Mouse (Mus musculus) right cerebral cortex, postnatal 14 days (tissue): Measurements from ENCODE around the gene Eng.

Experiments used
- DNase-seq: peaks from one replicate; pipeline ENCODE4 v3.0.0; 2022

The Eng gene

DNA sequence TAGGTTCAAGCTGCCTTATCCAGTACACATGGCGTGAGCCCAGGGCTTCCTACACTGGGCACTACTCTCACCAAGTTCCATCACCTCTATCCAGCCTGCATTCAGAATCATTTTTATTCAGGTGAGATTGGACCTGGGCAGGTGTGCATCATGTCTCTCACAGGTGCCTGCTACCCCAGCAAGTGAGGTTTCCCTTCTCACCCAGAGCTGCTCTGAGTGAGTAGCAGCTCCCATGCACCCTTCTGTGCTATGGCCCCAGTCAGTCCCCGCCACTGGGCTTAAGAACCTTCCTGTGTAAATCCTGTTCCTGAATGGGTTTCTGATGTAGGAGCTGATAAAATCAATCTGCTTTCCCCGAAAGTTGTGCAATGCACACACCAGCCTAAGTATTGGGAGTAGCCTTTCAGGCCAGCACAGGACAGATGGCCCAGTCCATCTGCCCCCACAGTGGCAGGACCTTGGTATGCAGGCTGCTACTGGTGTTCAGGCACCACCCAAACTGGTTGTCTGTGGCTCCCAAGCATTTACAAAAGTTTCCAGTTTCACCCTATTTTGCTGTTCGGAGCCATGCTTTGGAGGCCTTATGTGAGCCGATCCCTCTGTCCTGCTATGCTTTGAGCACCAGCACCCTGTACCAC lies 22.2 kb upstream of the Eng start:
- no peak for DNase-seq

DNA sequence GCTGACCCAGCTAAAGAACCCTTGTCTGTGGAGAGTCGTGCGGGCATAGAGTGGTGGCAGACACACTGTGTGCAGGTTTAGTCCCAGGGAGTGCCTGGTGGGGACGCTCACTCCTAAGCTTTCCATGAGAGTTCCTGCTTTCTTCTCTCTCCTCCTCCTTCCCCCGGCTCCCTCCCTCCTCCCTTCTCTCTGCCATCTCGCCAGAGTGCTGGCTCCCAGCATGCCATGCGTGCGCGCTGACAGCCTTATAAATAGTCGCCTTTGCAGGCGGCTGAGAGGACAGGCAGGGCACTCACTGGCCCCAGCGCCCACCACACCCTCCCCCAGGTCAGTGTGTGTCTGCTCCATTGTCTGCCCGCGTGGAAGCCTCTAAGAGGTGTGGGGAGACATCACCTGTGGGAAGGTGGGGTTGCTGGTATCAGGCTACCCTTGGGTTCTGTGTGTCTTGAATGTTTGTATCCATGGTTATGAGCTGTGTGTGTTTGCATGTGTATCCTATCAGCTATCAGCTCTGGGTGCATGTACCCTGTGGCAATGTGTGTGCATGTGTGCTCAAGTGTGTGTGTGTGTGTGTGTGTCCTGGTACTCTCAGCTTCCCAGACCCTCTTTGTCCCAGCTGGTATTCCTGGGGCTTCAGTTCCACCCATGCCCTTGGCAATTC lies 21.1 kb upstream of the Eng start:
- DNase-seq: peak; percentile 82

DNA sequence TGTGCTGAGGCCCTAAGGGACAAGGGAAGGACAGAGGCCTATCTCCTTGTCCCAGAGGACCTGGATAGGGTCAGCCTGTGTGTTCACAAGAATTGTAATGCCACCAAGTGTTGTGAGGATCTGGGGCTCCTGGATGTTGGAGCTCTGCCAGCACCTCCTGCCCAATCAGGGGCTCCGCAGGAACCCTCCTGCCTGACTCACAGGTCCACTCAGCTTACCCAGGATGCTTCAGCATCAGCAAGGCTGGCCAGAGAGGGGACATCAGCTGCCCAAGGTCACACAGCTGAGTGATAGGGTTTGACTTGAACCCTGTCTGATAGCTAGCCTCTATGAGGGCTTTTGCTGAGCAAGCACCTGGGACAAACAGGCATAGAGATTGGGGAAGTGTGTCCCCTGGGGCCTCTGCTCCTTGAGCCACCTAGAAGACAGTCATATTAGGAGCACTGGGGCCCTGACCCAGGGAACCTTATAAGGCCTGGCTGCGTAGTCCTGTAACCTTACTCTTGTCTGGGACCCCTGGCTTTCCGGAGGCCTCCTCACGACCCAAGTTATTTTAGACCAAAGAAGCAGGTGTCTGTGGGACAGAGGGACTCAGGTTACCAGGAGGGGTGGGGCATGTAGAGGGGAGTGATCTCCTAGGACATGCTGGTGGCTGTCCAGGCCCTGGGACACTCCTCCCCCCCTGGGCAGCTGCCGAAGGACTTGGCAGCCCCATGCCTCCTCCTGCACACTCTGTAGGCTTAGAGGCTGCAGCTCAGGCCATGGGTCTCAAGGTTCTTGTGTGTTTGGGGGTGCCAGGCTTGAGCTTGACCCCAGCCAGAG lies 20.3 kb upstream of the Eng start:
- peak; percentile 79 for DNase-seq

DNA sequence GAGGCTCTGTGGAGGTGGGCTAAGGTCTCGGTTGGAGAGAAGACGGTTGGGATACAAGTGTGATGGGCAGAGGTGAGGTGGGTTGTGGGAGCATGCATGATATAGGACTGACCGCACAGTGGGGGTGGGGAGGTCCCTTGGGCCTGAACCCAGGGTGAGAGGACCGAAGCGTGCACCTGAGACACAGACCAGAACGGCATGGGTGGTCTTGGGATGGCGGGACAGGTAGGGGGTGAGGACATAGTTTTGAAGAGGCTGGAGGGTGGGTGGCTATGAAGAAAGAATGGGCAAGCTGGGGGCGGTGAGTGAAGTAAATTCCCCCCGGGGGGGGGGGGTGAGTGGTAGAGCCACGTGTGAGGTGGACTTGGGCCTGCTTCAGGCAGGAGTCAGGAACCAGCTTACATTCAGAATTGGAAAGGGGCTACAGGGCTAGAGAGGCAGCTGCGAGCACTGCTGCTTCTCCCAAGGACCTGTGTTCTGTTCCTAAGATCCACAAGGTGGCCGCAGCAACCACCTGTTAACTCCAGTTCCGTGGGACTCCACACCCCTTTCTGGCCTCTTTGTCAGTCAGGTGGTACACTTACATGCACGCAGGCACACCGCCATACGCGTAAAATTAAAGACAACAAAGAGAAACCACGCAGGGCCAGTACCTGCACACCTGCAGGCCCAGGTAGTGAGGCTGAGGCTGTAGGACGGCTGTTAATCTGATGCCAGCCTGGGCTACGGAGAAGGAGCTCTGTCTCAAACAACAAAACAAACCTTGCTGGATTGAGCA lies 18.9 kb upstream of the Eng start:
- no peak for DNase-seq

DNA sequence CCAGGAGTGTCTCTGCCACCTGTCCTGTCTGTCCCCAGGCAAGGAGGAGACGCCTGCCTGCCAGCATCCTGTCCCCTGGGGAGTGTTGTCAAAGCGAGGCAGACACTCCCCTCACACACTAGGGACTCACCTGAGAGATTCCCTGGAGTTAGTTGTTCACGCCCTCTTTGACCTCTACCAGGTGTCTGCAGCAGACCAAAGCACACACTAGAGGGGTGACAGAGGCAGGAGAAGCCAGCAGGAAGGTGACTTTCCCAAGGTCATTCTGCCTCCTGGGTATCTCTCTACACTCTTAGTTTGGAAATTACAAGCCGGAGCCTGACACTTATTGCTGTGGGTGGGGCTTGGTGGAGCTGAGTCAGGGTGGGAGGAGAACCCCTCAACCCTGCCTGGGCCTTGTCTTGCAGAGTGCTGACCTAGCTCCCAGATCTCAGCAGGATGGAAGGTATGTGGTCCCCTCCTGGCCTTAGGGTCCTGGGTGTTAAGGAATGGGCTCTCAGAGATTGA lies 18.3 kb upstream of the Eng start:
- DNase-seq: no peak

DNA sequence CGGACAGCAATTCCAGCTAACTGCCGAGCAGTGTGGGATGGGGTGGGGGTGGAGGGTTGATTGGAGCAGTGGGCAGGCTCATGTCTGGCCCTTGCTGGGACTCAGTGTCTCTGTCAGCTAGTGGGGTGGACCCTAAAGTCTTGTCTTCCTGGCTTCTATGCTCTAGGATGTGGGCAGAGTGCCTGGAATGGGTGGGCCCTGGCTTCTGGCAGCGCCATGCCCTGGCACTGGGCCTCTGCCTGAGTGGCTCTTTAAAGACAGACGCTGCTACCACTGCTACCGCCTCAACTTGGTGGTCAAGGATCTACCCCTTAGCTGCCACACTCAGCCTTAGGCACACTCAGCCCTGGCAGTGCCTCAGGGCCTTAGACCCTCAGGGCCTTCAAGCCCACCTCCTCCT lies 17.7 kb upstream of the Eng start:
- DNase-seq: peak; percentile 67

DNA sequence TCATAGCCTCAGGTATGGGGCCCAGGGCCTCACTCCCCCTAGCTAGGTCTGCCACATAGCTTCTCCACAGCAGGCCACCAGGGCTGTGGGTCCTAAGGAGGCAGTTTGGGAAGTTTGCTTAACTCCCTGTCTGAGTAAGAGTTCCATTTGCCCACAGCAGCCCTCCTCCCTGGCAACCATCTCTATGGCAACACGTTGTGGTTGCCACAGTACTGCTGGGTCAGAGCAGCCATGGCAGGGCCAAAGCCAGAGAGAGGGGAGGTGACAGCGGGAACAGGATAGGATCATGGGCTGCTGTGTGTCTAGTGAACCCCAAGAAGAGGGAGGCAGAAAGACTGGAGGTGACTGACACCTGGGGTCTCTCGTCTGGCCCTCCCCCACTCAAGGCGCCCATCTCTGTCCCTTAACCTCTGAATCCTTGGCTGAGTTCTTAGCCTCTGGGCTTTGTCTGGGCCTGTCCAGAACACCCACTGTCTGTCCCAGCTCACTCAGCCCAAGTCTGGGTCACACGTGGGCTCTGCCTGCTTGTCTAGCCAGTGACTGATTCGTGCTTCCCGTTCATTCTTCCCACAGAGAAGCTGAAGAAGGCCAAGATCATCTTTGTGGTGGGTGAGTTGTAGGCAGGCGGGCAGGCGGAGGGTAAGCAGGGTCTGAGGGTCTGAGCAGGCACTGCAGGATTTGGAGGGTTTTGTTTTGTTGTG lies 17.0 kb upstream of the Eng start:
- peak; percentile 56 for DNase-seq

DNA sequence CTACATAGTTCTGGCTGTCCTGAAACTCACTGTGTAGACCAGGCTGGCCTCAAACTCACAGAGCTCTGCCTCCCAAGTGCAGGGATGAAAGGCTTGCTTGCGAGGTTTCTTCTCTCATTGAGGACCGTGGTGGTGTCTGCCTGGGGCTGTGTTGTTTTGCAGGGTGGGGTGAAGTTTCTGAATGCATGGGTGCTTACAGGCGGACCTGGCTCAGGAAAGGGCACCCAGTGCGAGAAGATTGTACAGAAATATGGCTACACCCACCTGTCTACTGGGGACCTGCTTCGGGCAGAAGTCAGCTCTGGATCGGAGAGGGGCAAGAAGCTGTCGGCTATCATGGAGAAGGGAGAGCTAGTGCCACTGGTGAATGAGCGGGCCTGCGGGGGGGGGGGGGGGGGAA lies 16.4 kb upstream of the Eng start:
- DNase-seq: no peak

DNA sequence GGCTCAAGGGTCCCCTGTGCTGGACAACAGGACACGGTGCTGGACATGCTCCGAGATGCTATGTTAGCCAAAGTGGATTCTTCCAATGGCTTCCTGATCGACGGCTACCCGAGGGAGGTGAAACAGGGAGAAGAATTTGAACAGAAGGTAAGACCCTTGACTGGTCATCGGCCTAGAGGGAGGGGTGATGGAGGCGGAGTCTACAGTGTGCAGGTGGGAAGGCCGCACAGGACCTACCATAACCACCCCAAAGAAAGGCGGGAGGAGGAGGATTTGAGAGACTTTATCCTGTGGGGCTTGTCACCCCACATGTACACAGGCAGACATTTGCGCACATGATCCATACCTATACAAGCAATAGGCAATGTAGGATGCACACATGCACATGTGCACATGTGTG lies 15.3 kb upstream of the Eng start:
- DNase-seq: no peak

DNA sequence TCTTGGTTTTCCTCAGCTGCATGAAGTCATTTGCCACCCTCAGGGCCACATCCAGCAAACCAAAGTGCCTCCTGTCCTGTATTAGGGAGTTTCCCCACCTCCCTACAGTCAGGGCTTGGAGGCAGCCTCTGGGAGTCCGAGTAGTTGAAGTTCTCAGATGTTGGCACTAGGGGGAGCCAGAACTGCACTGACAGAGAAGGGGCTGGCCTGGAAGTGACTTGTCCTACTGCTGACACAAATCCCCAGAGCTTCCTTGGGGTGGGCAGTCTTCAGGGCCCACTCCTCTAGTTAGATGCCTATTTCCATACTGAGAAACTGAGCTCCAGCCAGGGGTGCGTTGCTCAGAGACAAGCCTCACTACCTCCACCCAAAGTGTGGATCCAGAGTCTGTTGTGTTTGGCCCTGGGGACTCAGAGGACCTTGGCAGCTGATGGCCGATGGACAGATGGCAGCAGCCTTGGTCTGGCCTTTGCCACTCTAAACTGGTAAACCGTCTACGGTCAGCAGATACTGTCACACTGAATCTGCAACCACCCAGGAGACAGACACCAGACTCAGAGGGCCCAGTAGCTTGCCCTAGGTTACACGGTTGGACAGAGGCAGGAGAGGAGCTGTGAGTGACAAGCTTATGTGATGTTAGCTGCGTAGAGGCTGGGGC lies 14.5 kb upstream of the Eng start:
- peak; percentile 70 for DNase-seq

DNA sequence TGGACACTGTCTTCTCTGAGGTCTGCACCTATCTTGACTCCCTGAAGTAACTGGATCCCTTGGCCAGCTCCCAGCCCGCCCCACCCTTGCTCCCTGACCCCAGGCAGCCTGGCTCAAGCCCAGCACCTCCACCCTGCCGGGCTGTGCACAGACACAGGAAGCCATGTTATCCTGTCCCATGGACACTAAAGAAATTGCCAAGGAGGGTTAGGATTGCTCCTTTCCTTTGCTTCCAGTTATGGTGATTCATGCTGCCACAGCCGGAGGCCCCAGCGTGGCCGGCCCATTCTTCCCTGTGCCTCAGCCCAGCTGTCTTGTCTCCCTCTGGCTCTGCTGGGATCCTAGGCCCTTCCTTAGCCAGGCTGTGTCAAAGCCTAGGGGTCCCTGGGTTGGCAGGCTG lies 12.7 kb upstream of the Eng start:
- no peak for DNase-seq

DNA sequence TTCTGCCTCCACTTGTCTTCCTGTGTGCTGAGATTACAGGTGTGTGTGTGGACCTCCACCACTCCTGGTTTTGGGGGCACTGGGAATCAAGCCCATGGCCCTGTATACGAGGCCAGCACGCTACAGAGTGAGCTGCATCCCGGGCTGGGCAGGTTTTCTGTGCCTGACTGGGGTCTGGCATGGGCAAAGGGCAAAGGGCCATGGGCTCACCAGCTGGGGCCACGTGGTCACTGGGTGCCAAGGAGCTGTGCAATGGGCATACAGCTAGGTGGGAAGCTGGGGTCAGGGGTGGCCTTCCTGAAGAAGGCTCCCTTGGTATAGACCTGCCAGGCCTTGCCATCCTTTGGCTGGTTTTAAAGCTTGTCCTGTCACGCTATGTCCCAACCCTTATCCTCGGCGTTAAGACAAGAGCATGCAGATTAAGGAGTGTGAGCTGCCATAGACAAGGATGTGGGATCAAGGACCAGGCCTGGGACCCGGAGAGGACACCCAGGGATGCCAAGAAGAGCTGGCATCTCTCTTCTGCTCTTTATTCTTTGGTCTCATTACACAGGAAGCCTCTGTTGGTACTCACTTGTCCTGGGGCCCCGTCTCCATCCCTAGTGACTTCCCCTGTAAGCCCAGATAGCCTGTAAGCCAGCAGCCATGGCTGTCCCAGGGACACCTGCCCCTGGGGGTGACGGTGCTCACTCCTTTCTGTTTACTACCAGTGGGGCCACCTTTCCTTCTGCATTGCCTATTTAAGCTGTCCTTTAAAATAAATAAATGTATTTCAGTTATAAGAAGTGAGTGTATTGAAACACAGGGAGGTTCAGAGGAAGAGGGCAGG lies 11.9 kb upstream of the Eng start:
- no peak for DNase-seq

DNA sequence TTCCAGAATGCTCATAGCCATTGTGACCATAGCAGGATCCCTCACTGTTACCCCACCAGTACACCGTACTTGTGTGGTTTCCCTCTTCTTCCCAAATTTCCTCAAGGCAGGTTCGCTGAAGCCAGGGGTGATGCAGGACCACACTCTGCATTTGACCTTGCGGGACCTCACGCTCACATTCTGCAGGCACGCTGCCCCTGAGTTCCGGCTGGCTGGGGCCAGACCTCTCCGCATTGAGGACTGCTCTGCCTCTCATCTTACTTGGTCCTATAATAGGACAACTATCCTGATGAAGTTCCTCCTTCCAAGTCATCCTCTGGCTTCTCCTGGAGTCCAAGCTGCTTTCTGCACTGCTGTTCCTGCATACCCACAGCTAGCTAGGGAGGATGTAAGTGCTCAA lies 9.8 kb upstream of the Eng start:
- no peak for DNase-seq

DNA sequence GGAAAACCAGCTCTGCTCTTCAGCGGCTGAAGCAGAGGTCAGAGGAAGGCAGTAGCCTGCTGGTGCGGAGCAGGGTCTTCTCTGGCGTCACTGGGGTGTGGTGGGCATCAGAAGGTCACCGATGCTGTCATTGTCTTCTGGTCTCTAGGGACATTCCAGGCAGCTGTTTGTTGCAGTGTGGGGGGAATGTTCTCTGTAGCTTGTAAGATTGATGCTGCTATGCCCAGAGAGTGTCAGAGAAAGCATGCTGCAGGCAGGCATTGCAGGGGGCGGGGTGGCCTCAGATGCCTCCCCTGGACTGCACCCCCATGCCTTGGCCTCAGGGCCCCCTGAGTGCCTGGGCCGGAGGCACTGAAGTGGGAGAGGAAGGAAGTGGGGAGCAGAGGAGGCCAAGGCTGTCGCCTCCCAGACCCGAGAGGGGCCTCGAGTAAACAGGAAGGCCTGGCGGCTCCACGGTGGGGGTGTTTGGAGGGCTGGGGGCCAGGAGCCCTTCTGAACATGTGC lies 8.6 kb upstream of the Eng start:
- no peak for DNase-seq

DNA sequence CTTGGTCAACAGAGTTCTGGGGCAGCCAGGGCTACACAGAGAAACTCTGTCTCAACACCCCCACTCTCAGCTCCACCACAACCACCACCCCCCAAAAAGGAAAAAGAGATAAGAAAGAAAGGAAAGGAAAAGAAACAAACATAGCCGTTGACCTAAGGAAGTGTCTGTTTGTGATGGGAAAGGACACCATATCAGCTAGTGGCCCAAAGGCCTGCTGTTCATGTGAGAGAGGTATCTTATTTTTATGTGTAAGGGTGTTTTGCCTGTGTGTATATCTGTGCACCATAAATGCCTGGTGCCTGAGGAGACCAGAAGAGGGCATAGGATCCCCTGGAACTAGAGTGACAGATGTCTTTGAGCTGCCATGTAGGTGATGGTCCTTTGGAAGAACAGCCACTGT lies 6.8 kb upstream of the Eng start:
- DNase-seq: no peak

DNA sequence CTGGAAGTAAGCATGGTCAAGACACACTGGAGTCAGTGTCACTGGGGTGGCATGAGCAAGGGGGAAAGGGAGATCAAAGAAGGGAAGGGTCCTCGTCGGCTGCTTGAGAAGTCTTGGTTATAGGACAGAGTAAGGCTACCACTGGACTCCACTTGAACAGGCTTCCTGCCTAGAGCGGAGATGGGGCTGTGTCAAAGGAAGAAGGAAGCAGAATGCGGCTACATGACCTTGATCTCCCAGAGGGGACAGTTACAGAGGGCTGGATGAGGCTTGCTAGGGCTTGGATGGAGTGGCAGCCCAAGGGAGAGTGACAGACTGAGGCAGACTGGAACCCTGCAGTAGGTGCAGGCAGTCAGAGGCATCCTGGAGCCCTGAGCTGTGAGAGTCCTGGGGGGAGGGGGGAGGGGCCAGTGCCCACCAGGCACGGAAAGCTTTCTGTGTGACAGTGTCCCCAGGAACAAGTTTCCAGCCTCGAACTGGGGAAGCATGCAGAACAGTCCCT lies 5.8 kb upstream of the Eng start:
- no peak for DNase-seq

DNA sequence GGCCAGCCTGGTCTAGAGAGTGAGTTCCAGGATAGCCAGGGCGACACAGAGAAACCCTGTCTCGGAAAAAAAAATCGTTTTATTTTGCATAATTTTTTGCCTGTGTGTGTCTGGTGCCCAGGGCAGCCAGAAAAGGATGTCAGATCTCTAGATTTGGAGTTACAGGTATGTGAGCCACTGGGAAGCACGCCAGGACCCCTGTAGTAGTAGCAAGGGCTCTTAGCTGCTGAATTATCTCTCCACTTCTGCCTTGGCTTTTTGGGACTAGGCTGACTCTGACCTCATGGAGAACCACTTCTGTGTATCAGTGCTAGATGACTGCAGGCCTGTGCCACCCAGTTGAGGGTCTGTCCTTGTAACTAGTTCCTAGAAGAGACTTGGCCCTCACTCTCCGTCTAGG lies 4.6 kb upstream of the Eng start:
- no peak for DNase-seq

DNA sequence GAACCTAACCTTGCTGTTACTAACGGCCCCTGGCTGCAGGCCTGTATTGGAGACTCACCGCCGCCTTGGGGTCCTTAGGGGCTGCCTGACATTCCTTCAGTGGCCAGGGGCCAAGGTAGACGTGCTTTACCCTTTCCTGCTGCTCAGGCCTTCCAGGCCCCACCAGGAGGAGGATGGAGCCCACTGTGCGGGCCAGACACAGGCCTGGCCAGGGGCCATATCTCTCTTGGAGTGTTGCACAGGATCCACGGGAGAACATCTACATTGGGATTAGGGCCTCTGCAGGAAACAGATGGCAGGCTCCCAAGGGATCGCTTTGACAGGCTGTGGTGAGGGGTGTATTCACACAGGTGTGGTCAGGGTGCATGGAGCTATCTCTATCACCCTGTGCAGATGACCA lies 3.6 kb upstream of the Eng start:
- no peak for DNase-seq

DNA sequence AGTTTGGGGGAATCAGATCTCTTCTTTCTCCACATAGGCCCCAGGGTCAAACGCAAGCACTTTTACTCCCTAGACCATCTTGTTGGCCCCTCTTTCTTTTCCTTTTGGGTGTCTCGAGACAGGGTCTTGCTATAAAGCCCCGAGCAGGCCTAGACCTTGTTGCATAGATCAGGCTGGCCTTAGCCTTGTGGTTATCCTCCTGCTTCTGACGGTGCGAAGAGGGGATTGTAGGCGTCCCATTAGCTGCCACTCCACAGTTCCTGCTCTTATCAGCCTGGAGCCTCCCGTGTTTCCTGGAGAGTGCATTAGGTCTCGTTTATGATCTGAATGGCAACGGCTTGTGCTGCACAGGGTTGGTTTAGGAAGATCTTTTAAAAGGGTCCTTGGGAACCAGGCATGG lies 2.3 kb upstream of the Eng start:
- no peak for DNase-seq

DNA sequence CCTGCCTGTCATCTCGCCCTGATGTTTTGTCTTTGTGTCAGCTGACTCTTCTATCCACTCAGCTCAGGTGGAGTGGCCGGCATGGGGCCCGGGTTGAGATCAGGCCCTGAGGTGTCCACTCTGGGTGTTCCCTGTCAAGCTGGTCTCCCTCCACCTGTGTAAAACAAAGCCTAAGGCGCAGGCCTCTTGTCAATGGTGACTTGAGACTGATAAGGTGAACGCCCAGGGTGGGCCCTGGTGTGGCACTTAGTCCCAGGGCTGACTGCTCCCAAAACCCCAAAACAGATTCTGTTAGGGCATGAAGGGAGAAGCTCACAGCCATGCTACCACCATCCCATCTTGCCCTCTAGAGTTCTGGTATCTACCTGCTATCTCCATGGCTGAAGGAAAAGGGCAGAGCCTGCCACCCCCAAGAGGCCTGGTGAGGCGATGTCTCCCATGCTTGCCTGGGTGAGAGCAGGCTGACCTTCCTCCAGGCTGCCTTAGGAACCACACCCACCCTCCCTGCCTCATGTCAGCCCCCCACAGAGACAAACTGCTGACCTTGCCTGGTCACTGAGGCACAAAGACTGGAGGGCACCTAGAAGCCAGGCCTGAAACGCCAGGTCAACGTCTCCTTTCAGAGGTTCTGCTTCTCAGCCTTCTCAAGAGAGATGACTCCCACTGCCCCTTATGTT lies 1.5 kb upstream of the Eng start:
- no peak for DNase-seq
